25 mouse cellular contexts compared by ENCODE assay signal in genomic region chr12:32728425-32728824, GRCm38 (mm10).
A peak's percentile ranks its signal among the peaks of the same experiment; 100 is the strongest.
DNase-seq lines count a peak whose midpoint lies in the region; TF ChIP-seq lines count a peak whose summit lies in the region.
"Had no signal": no experiment of that assay in that cellular context is flagged by ENCODE, and none has a peak within 500 bp of the region (broad histone marks: within the 10 kb centered on the region; RNA-seq: fewer than 3 reads in every experiment).

No protein-coding gene starts in this region.

- no peak for TF ChIP-seq CTCF in gastrocnemius, adult 2 months (IDR thresholded peaks at IDR 0.05)

- intact Hi-C loops in left cerebral cortex, postnatal 10 days (cut with DNase I): no loop called here
- intact Hi-C loops in heart, postnatal 10 days (cut with DNase I): no loop called here
- intact Hi-C loops in gastrocnemius, adult 2 months (cut with DNase I): no loop called here

- DNase-seq in embryo, embryonic 10.5 days (ENCODE audit: low spot score): peak; percentile 8
- no peak for DNase-seq in embryo, embryonic 10 days (ENCODE audit: low spot score)
- DNase-seq in left cerebral cortex, adult 18-20 months (ENCODE audit: low spot score in 2 of 2): peak; percentile 42 to 57
- DNase-seq in left cerebral cortex, postnatal 10 days (ENCODE audit: extremely low spot score in 1 of 2, low spot score in 2 of 2): no peak
- DNase-seq in right cerebral cortex, adult 2 months (ENCODE audit: low spot score in 2 of 2): peak; percentile 47 to 60
- no peak for DNase-seq in right cerebral cortex, postnatal 4 days
- no peak for DNase-seq in heart, postnatal 10 days
- no peak for DNase-seq in gastrocnemius, adult 2 months
- DNase-seq: adrenal gland, postnatal 25 days; cerebellum, adult 18-20 months; cerebellum, postnatal 25 days; heart, adult 18-20 months; heart, postnatal 36 days; kidney, postnatal 4 days; liver, embryonic 13.5 days; lung, embryonic 14.5 days; lung, postnatal 36 days; spleen, adult 18-20 months; thymus, adult 18-20 months had no signal

- H3K4me3 ChIP-seq in gastrocnemius, adult 2 months: no peak overlapping the region
- H3K4me3 ChIP-seq: embryonic facial prominence, embryonic 12.5 days; forebrain, embryonic 15.5 days; heart, embryonic 13.5 days; hindbrain, embryonic 15.5 days; kidney, embryonic 15.5 days; limb, embryonic 12.5 days; liver, embryonic 13.5 days had no signal

- H3K27ac ChIP-seq in gastrocnemius, adult 2 months: no peak overlapping the region
- H3K27ac ChIP-seq: embryonic facial prominence, embryonic 12.5 days; forebrain, embryonic 15.5 days; heart, embryonic 13.5 days; hindbrain, embryonic 15.5 days; kidney, embryonic 15.5 days; limb, embryonic 12.5 days; liver, embryonic 13.5 days had no signal

Comparison
In these comparisons a context has a peak if more than half of its experiments do, and no peak if none do; other contexts are left out.
1. DNase-seq: peak in embryo, embryonic 10.5 days (single experiment), left cerebral cortex, adult 18-20 months (2 of 2) and right cerebral cortex, adult 2 months (2 of 2); none in embryo, embryonic 10 days (single experiment), left cerebral cortex, postnatal 10 days (0 of 2), right cerebral cortex, postnatal 4 days (single experiment), heart, postnatal 10 days (0 of 2) and gastrocnemius, adult 2 months (single experiment).